Mouse (Mus musculus): Measurements from ENCODE around the gene Tom1. TPM values are rescaled to one million over a fixed set of nuclear protein-coding genes. Genes with fewer than 3 reads are reported as not detected.

Tom1 gene
- polyA plus RNA-seq, 1 experiment from 2014 or later = 22.1 TPM

Other genes starting within 250 kb of the Tom1 start
- 0.15 TPM in 1 of 2 replicates, not detected in the other for gene Isx, start 160.5 kb upstream of the Tom1 start, polyA plus RNA-seq (2015; fragmentation: Nextera tagmentation; extraction: Ambion mirVana)
- 35.6 and 37.2 TPM in 2 replicates for gene Hmgxb4, start 40.3 kb upstream of the Tom1 start, polyA plus RNA-seq (2015; fragmentation: Nextera tagmentation; extraction: Ambion mirVana)
- 36.5 and 43.7 TPM in 2 replicates for gene Hmox1, start 59.9 kb downstream of the Tom1 start, polyA plus RNA-seq (2015; fragmentation: Nextera tagmentation; extraction: Ambion mirVana)
- 171 and 172 TPM in 2 replicates for gene Mcm5, start 75.9 kb downstream of the Tom1 start, polyA plus RNA-seq (2015; fragmentation: Nextera tagmentation; extraction: Ambion mirVana)
- 0.59 and 1.1 TPM in 2 replicates for gene Rasd2, start 180.2 kb downstream of the Tom1 start, polyA plus RNA-seq (2015; fragmentation: Nextera tagmentation; extraction: Ambion mirVana)